Mouse (Mus musculus): ENCODE data around the gene Rccd1. TPM values are rescaled to one million over a fixed set of nuclear protein-coding genes. Genes with fewer than 3 reads are reported as not detected.

Gene Rccd1
- total RNA-seq, 2 experiments from 2014 or later = 5.2 to 9.9 TPM

DNA sequence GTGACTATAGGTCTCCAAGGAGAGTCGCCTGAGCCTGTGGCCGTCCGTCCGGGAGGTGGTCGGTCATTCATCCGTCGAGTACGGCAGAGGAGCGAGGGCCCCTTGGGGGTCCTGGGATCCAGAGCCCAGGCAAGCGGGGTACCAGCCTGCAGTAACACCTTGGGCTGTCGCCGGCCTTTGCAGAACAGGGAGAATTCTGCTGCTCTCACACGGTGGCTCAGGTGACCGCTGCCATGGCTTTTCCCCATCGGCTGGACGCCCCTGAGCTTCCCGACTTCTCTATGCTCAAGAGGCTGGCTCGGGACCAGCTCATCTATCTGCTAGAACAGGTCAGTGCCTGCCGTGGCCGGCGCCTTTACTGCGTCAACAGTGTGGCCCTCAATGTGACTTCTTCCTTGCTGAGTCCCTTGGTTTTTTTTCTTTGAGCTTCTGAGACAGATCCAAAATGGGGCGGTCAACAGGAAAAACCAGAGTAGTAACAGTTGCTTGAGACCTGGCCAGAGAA is 54.5 kb downstream of the Rccd1 start:
- intact Hi-C loops (cut with DNase I) = no loop called here
- DNase-seq = no peak

DNA sequence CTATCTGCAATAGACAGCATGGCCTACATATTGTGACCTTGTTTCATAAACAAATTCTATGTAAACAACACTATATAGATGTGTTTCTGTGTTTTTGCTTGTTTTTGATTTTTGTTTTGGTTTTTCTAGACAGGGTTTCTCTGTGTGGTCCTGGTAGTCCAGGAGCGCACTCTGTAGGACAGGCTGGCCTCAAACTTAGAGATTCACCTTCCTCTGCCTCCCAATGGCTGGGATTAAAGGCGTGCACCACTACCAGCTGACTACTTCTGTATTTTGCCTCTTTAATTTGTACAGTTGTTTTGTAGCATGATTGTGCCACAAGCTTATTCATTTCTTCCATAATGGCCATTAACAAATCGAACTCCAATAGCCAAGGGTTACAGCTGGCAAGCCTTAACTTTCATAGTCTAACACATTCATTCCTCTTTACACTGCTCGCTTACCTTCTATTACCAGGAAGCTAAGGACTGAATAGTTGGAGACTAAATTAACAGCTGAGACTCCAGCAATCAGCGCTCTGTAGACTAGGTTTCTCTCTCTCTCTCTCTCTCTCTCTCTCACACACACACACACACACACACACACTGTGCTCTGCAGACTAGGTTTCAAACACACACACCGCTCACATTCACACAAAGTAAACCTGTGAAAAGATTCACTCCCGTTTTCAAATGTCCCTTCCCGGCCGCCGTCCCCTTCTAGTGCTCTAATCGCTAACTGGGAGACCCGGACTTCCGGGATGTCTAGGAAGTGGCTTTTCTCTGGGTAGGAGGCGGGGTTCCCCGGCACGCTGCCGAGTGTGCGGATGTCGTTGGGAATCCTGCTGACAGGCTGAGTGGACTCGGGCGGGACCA is 55.1 kb downstream of the Rccd1 start, which contains the start of gene Vps33b:
Vps33b (plus strand) TSS at position 753 of the 854 bp plus-strand sequence.
- intact Hi-C loops (cut with DNase I) = no loop called here
- peak; percentile 92 to 94 for DNase-seq

DNA sequence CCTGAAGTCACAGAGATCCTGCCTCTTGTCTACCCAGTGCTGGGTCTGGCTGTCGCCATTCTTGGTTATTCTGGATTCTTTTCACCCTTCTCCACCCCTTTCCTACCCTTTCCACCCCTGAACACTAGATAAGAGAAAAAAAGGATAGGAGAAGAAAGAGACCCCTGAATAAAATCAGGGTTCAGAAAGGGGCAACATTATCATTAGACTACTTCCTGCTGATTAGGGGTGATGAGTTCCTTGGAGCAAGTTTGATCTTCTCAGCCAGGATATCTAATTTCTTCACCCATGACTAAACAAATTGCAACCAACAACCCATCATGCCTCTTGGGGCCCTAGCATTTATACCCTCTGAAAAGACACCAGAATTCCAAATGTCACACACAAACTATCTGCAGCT is 56.5 kb downstream of the Rccd1 start:
- intact Hi-C loops (cut with DNase I) = no loop called here
- DNase-seq = no peak

DNA sequence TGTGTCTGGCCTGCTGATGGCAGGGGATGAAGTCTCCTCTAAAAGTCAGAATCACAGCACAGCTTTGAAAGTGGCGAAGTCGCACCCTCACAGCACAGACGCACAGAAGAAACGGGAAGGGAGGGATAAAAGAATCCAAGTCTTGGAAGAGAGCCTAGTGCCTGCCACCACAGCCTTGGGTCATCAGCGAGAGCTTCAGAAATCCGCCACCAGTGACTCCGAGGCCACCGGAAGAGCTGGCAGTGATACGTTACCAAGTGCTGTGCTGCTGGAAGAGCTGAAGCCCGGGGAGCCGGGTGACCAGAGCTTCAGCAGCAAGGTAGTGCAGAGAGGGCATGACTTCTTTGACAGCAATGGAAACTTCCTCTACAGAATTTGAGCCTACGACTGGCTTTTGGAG is 59.6 kb downstream of the Rccd1 start:
- intact Hi-C loops (cut with DNase I) = no loop called here
- DNase-seq = no peak

DNA sequence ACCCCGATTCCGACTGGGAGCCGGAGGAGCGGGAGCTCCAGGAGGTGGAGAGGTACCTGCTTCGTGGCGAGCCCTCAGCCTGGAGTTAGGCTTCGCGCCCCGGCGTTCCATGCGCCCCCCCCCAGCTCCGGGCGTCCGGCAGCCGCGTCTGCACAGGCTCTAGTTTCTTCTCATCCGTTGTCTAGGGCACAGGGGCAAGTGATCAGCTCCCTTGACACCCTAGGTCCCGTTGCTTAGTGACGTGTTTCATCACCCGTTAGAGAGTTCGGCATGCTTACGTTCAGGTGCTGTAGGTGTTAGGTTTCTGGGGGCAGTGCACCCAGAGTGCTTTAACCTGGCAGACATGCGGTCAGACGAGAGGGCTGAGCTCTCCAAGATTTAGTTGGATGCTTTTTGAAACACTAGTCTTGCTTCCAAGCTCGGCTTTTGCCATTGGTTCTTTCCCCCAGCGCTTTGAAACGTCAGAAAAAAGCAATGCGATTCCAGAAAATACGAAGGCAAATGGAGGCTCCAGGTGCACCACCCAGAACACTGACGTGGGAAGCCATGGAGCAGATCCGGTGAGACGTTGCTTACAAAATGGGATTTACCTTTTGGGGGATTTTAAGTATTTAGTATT is 62.8 kb downstream of the Rccd1 start:
- intact Hi-C loops (cut with DNase I) = no loop called here
- DNase-seq = no peak

DNA sequence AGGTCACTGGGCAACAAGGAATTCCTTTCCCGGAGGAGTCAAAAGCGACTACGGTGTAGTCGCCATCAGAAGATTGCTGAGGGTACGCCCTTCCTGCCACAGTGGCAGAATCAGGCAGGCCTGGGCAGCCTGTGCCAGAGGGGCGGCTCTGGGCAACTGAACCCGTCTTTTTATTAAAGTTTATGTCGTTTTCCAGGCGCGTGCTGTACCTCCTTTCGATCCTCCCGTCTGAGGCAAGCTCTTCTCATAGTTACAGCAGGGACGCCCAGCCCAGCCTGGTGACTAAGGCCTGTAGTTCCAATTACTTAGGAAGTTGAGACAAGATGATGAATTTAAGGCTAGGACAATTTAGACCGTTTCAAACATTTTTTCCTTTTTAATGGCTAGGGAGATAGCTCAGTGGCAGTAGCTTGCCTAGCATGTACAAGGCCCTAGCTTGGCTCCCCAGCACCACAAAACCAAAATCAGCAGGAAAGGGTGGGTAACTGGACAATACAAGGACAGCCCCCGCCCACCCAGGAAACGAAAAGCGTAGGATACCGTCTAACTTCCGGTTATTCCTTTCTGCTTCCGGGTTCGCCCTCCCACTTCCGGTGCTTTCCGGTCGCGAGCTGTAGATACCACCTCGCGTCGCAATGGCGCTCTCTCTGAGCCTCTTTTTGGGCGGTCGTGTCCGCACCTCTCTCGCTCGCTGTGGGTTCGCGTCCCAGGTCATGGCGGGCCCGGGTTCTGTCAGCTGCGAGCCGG is 63.5 kb downstream of the Rccd1 start, which contains the start of gene Ngrn:
Ngrn (plus strand) TSS at position 591 of the 747 bp plus-strand sequence.
- peak; percentile 75 to 79 for DNase-seq
- intact Hi-C loops (cut with DNase I) = no loop called here

DNA sequence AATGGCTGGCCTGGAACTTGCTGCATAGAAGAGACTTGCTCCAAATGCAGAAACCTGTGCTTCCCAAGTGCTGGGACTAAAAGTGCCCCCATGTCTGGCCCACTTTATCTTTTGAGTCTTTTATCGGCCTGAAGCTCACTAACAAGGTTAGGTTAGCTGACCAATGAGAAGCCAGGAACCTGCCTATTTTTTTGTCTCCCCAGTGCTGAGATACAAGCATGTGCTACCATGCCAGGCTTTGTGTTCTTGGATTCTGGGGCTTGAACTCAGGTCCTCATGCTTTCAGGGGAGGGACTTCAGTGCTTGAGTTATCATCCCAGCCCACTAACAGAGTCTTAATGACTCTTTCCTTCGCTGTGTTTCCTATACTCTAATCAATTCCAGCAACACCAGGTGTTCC is 66.5 kb downstream of the Rccd1 start:
- intact Hi-C loops (cut with DNase I) = no loop called here
- no peak for DNase-seq

DNA sequence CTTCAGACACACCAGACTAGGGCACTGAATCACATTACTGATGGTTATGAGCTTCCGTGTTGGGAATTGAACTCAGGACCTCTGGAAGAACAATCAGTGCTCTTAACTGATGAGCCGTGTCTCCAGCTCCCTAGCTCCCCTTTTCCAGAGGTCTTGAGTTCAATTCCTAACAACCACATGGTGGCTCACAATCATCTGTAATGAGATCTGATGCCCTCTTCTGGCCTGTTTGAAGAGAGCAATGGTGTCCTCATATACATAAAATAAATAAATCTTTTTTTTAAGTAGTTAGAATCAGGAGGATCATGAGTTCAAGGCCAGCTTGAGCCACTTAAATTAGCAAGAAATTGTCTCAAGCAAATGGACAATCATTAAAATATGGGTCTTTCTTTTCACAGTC is 68.3 kb downstream of the Rccd1 start:
- intact Hi-C loops (cut with DNase I) = no loop called here
- no peak for DNase-seq

DNA sequence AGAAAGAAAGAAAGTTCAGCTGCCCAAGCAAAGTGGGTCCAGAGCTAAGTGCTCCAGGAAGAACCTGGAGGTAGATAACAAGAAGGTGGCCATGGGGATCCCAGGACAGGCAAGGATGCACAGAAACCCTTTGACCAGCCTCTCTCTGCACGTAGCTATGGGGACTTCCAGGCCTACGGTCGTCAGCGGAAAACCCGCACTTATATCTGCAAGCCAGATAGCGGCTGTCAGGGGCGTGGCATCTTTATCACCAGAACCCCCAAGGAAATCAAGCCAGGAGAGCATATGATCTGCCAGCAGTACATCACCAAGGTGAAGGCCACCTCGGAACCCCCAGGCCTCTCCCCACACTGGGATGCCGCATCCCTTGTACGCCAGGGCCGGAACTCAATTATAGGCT is 71.4 kb downstream of the Rccd1 start:
- intact Hi-C loops (cut with DNase I) = no loop called here
- DNase-seq = no peak

DNA sequence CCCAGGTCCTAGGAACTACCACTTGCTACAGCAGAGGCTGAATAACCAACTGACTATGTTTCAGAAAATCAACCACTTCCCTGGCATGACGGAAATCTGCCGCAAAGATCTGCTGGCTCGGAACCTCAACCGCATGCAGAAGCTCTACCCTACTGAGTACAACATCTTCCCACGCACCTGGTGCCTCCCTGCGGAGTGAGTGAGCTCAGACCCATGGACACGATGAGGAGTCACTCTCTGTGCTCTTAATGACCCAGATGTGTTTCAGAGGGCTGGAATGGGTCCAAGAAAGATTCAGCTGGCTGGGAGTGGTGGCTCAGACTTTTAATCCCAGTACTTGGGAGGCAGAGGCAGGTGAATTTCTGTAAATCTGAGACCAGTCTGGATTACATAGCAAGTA is 71.8 kb downstream of the Rccd1 start:
- no peak for DNase-seq
- intact Hi-C loops (cut with DNase I) = no loop called here

DNA sequence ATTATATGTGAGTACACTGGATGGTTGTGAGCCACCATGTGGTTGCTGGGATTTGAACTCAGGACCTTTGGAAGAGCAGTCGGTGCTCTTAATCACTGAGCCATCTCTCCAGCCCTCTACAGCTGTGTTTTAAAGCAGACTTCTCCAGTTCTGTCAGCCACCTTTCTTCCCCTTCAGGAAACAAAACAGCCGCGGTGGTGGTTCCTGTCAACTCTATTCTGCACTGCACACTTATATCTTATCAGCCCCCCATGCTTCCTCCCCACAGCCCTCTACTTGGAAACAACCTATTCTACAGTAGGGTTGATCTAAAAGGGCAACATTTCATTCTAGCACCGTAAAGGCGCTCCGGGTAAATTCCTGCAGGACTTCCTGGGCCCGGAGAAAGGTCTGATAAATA is 77.4 kb downstream of the Rccd1 start:
- intact Hi-C loops (cut with DNase I) = no loop called here

DNA sequence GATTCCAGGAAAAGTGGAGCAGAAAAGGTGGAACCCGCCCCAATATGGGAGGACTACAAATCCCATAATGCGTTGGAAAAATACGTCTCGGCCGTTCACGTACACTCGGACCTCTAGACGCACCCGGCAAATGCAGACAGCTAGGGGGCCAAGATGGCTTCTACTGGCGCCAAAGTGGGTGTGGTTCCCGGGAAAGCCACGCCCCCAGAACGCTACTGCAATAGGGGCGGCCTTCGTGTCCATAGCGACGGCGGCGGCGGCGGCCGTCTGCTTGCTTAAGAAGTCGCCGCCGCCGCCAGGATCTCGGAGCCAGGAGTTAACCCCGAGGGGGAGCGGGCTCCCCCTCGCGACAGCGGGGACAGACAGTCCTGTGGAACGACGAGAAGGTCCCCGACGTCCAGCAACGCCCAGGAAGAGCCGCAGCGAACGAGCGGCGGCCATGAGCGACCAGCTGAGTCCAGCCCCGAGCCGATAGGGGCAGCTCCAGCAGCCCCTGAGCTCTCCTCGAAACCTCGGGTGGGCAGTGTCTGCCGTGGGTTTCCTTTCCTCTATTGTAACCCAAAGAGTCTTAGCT is 78.0 kb downstream of the Rccd1 start, which contains the start of gene Ttll13:
Ttll13 (plus strand) TSS at position 229 of the 574 bp plus-strand sequence.
- DNase-seq = peak; percentile 92 to 93
- intact Hi-C loops (cut with DNase I) = no loop called here

More for the DNA sequence above, 77.4 kb downstream of the Rccd1 start:
- DNase-seq = no peak

DNA sequence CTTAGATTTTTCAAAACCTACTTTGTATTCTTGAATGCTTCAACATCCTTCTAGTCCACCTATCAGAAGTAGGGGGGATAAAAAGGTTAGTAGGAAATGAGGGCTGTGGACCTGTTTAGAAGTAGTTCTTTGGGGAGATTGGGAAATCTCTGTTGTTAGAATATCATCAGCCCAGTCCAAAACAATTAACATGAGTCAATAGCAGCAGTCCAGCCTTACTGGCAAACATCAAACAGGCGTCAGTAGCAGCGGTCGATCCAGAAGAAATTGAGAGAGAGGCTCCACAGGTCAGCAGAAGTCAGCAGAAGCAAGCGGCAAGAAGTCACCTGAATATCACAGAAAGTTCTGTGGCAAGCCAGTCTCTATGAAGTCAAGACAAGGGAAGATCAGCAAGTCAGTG is 79.4 kb downstream of the Rccd1 start:
- DNase-seq = no peak
- intact Hi-C loops (cut with DNase I) = no loop called here

Other genes with a start within 250 kb of the Rccd1 start
- gene Idh2, start 209.1 kb downstream of the Rccd1 start, total RNA-seq (2021) = 100 to 1,000 TPM; 186 to 375 TPM
- gene Sema4b, start 137.6 kb downstream of the Rccd1 start, total RNA-seq (2021) = 1 to 10 TPM; 1.6 TPM
- 1 to 10 TPM; 4.9 to 8.2 TPM for gene Cib1, start 91.6 kb downstream of the Rccd1 start, total RNA-seq (2021)
- under 1 TPM; 0.69 to 0.79 TPM for gene Gdpgp1, start 91.6 kb downstream of the Rccd1 start, total RNA-seq (2021)
- under 1 TPM; 0.17 to 0.33 TPM for gene Ttll13, start 78.1 kb downstream of the Rccd1 start, total RNA-seq (2021)
- 10 to 100 TPM; 16.8 to 20.4 TPM for gene Ngrn, start 63.2 kb downstream of the Rccd1 start, total RNA-seq (2021)
- 1 to 10 TPM; 2.9 to 3.4 TPM for gene Vps33b, start 54.8 kb downstream of the Rccd1 start, total RNA-seq (2021)
- 1 to 10 TPM; 1.2 to 1.3 TPM for gene Prc1, start 30.0 kb downstream of the Rccd1 start, total RNA-seq (2021)
- gene Unc45a, start 16.6 kb upstream of the Rccd1 start, total RNA-seq (2021) = 10 to 100 TPM in 1 of 2 experiments, 1 to 10 TPM in 1; 9.7 to 12.1 TPM
- 10 to 100 TPM; 17.6 to 21.1 TPM for gene Hddc3, start 18.6 kb upstream of the Rccd1 start, total RNA-seq (2021)
- 100 to 1,000 TPM; 139 to 157 TPM for gene Man2a2, start 46.9 kb upstream of the Rccd1 start, total RNA-seq (2021)
- 1 to 10 TPM; 3.5 to 5.2 TPM for gene Fes, start 63.5 kb upstream of the Rccd1 start, total RNA-seq (2021)
- gene Furin, start 81.0 kb upstream of the Rccd1 start, total RNA-seq (2021) = 10 to 100 TPM; 40.7 to 48.6 TPM
- gene Blm, start 210.7 kb upstream of the Rccd1 start, total RNA-seq (2021) = 1 to 10 TPM in 1 of 2 experiments, under 1 TPM in 1; 0.64 to 1.1 TPM